Mouse (Mus musculus): Measurements from ENCODE around the gene Dip2b. TPM values are rescaled to one million over a fixed set of nuclear protein-coding genes. Genes with fewer than 3 reads are reported as not detected.

Dip2b gene
- polyA plus RNA-seq, 1 experiment from 2014 or later, result 14.3 TPM

GRCm38 (mm10) chr15:100199790-100200189, 161.3 kb downstream of the Dip2b start:
- no peak for ATAC-seq (ENCODE audit: insufficient number of reproducible peaks, insufficient read depth, low FRiP score, low TSS enrichment, low read depth)
- no peak overlapping the region for H3K4me2 ChIP-seq
- WGBS, result 80% methylated on average over 3 of the region's 3 CpGs
- H3K9me3 ChIP-seq, result no peaks in the 10 kb centered on the region
- H3K4me3 ChIP-seq (replicated peaks), result no peak overlapping the region
- no peaks in the 10 kb centered on the region for H3K27me3 ChIP-seq
- no peak overlapping the region for H3K27ac ChIP-seq
- no peaks in the 10 kb centered on the region for H3K4me1 ChIP-seq (replicated peaks)
- H3K9ac ChIP-seq (replicated peaks), result no peak overlapping the region
- H3K36me3 ChIP-seq, result peaks cover 87% of the 10 kb centered on the region

- WGBS, result 90% methylated on average over 3 of the region's 3 CpGs
- no peaks in the 10 kb centered on the region for H3K4me1 ChIP-seq (replicated peaks)
- peaks cover 89% of the 10 kb centered on the region for H3K36me3 ChIP-seq
- no peak for ATAC-seq (ENCODE audit: insufficient number of reproducible peaks, insufficient read depth, low FRiP score, low TSS enrichment, low read depth)
- no peak overlapping the region for H3K4me3 ChIP-seq (replicated peaks)
- H3K9ac ChIP-seq (replicated peaks), result no peak overlapping the region
- H3K27ac ChIP-seq, result no peak overlapping the region
- H3K27me3 ChIP-seq, result no peaks in the 10 kb centered on the region
- no peak overlapping the region for H3K4me2 ChIP-seq
- H3K9me3 ChIP-seq, result no peaks in the 10 kb centered on the region
Observed at GRCm38 (mm10) chr15:100201806-100202205, 163.3 kb downstream of the Dip2b start.

GRCm38 (mm10) chr15:100202431-100203015, 164.1 kb downstream of the Dip2b start:
- H3K36me3 ChIP-seq, result peaks cover 89% of the 10 kb centered on the region
- no peaks in the 10 kb centered on the region for H3K4me1 ChIP-seq (replicated peaks)
- no peak overlapping the region for H3K27ac ChIP-seq
- no peaks in the 10 kb centered on the region for H3K9me3 ChIP-seq
- H3K4me3 ChIP-seq (replicated peaks), result no peak overlapping the region
- WGBS, result 85% methylated on average over 4 of the region's 4 CpGs
- no peaks in the 10 kb centered on the region for H3K27me3 ChIP-seq
- H3K9ac ChIP-seq (replicated peaks), result no peak overlapping the region
- H3K4me2 ChIP-seq, result no peak overlapping the region
- no peak for ATAC-seq (ENCODE audit: insufficient number of reproducible peaks, insufficient read depth, low FRiP score, low TSS enrichment, low read depth)

GRCm38 (mm10) chr15:100204574-100204973, 166.1 kb downstream of the Dip2b start:
- Histone ChIP-seq H3K4me2 (no peak overlapping the region), H3K9me3 (no peaks in the 10 kb centered on the region), H3K27ac (no peak overlapping the region), H3K27me3 (no peaks in the 10 kb centered on the region), H3K36me3 (peaks cover 88% of the 10 kb centered on the region), H3K4me3 (replicated peaks) (no peak overlapping the region), H3K4me1 (replicated peaks) (no peaks in the 10 kb centered on the region), H3K9ac (replicated peaks) (no peak overlapping the region)
- no peak for ATAC-seq (ENCODE audit: insufficient number of reproducible peaks, insufficient read depth, low FRiP score, low TSS enrichment, low read depth)
- 89% methylated on average over 1 of the region's 1 CpGs for WGBS

- Histone ChIP-seq H3K27me3 (no peaks in the 10 kb centered on the region), H3K4me2 (no peak overlapping the region), H3K36me3 (peaks cover 97% of the 10 kb centered on the region), H3K9ac (replicated peaks) (no peak overlapping the region), H3K27ac (no peak overlapping the region), H3K4me3 (replicated peaks) (no peak overlapping the region), H3K9me3 (no peaks in the 10 kb centered on the region), H3K4me1 (replicated peaks) (no peaks in the 10 kb centered on the region)
- WGBS, result 89% methylated on average over 3 of the region's 3 CpGs
- ATAC-seq (ENCODE audit: insufficient number of reproducible peaks, insufficient read depth, low FRiP score, low TSS enrichment, low read depth), result no peak
Observed at GRCm38 (mm10) chr15:100210013-100210412, 171.5 kb downstream of the Dip2b start.

GRCm38 (mm10) chr15:100213339-100213738, 174.9 kb downstream of the Dip2b start:
- WGBS, result 93% methylated on average over 2 of the region's 2 CpGs
- H3K27me3 ChIP-seq, result no peaks in the 10 kb centered on the region
- H3K4me1 ChIP-seq (replicated peaks), result no peaks in the 10 kb centered on the region
- no peak overlapping the region for H3K27ac ChIP-seq
- H3K9me3 ChIP-seq, result no peaks in the 10 kb centered on the region
- peaks cover 81% of the 10 kb centered on the region for H3K36me3 ChIP-seq
- no peak overlapping the region for H3K4me2 ChIP-seq
- H3K9ac ChIP-seq (replicated peaks), result no peak overlapping the region
- ATAC-seq (ENCODE audit: insufficient number of reproducible peaks, insufficient read depth, low FRiP score, low TSS enrichment, low read depth), result no peak
- H3K4me3 ChIP-seq (replicated peaks), result no peak overlapping the region

- no peaks in the 10 kb centered on the region for H3K27me3 ChIP-seq
- no peak for ATAC-seq (ENCODE audit: insufficient number of reproducible peaks, insufficient read depth, low FRiP score, low TSS enrichment, low read depth)
- no peak overlapping the region for H3K27ac ChIP-seq
- peaks cover 65% of the 10 kb centered on the region for H3K36me3 ChIP-seq
- no peak overlapping the region for H3K9ac ChIP-seq (replicated peaks)
- no peak overlapping the region for H3K4me2 ChIP-seq
- no peaks in the 10 kb centered on the region for H3K4me1 ChIP-seq (replicated peaks)
- no peaks in the 10 kb centered on the region for H3K9me3 ChIP-seq
- WGBS, result 91% methylated on average over 11 of the region's 11 CpGs
- H3K4me3 ChIP-seq (replicated peaks), result no peak overlapping the region
Observed at GRCm38 (mm10) chr15:100215092-100215491, 176.6 kb downstream of the Dip2b start.

- no peaks in the 10 kb centered on the region for H3K4me1 ChIP-seq (replicated peaks)
- no peak overlapping the region for H3K4me2 ChIP-seq
- no peak overlapping the region for H3K27ac ChIP-seq
- WGBS, result 93% methylated on average over 9 of the region's 9 CpGs
- no peaks in the 10 kb centered on the region for H3K27me3 ChIP-seq
- no peak overlapping the region for H3K9ac ChIP-seq (replicated peaks)
- H3K36me3 ChIP-seq, result peaks cover 54% of the 10 kb centered on the region
- no peak for ATAC-seq (ENCODE audit: insufficient number of reproducible peaks, insufficient read depth, low FRiP score, low TSS enrichment, low read depth)
- no peaks in the 10 kb centered on the region for H3K9me3 ChIP-seq
- H3K4me3 ChIP-seq (replicated peaks), result no peak overlapping the region
Observed at GRCm38 (mm10) chr15:100216173-100216572, 177.7 kb downstream of the Dip2b start.

GRCm38 (mm10) chr15:100218018-100218417, 179.6 kb downstream of the Dip2b start:
- H3K9ac ChIP-seq (replicated peaks), result no peak overlapping the region
- no peaks in the 10 kb centered on the region for H3K4me1 ChIP-seq (replicated peaks)
- no peak for ATAC-seq (ENCODE audit: insufficient number of reproducible peaks, insufficient read depth, low FRiP score, low TSS enrichment, low read depth)
- no peak overlapping the region for H3K27ac ChIP-seq
- peaks cover 36% of the 10 kb centered on the region for H3K36me3 ChIP-seq
- no peak overlapping the region for H3K4me2 ChIP-seq
- peaks cover 7% of the 10 kb centered on the region for H3K9me3 ChIP-seq
- no peaks in the 10 kb centered on the region for H3K27me3 ChIP-seq
- 88% methylated on average over 3 of the region's 3 CpGs for WGBS
- H3K4me3 ChIP-seq (replicated peaks), result no peak overlapping the region

- Histone ChIP-seq H3K9ac (replicated peaks) (no peak overlapping the region), H3K36me3 (peaks cover 30% of the 10 kb centered on the region), H3K4me2 (no peak overlapping the region), H3K27me3 (no peaks in the 10 kb centered on the region), H3K4me3 (replicated peaks) (no peak overlapping the region), H3K27ac (no peak overlapping the region), H3K4me1 (replicated peaks) (no peaks in the 10 kb centered on the region), H3K9me3 (peaks cover 18% of the 10 kb centered on the region)
- no peak for ATAC-seq (ENCODE audit: insufficient number of reproducible peaks, insufficient read depth, low FRiP score, low TSS enrichment, low read depth)
- 59% methylated on average over 1 of the region's 1 CpGs for WGBS
Observed at GRCm38 (mm10) chr15:100219396-100219795, 180.9 kb downstream of the Dip2b start.

- no peak for ATAC-seq (ENCODE audit: insufficient number of reproducible peaks, insufficient read depth, low FRiP score, low TSS enrichment, low read depth)
- Histone ChIP-seq H3K27me3 (no peaks in the 10 kb centered on the region), H3K27ac (no peak overlapping the region), H3K4me1 (replicated peaks) (no peaks in the 10 kb centered on the region), H3K9ac (replicated peaks) (no peak overlapping the region), H3K36me3 (peaks cover 27% of the 10 kb centered on the region), H3K9me3 (peaks cover 18% of the 10 kb centered on the region), H3K4me3 (replicated peaks) (no peak overlapping the region), H3K4me2 (no peak overlapping the region)
- 92% methylated on average over 7 of the region's 7 CpGs for WGBS
Observed at GRCm38 (mm10) chr15:100220916-100221315, 182.5 kb downstream of the Dip2b start.

- Histone ChIP-seq H3K9me3 (peaks cover 18% of the 10 kb centered on the region), H3K9ac (replicated peaks) (no peak overlapping the region), H3K4me3 (replicated peaks) (no peak overlapping the region), H3K27me3 (no peaks in the 10 kb centered on the region), H3K4me1 (replicated peaks) (peaks cover 14% of the 10 kb centered on the region), H3K4me2 (no peak overlapping the region), H3K27ac (no peak overlapping the region), H3K36me3 (peaks cover 20% of the 10 kb centered on the region; the same call in 1 of the 2 replicates)
- ATAC-seq (ENCODE audit: insufficient number of reproducible peaks, insufficient read depth, low FRiP score, low TSS enrichment, low read depth), result no peak
- WGBS, result 97% methylated on average over 4 of the region's 4 CpGs
Observed at GRCm38 (mm10) chr15:100225381-100225780, 186.9 kb downstream of the Dip2b start.

Measured in limb, embryonic 12.5 days (tissue).